Mouse (Mus musculus): ENCODE results near the gene Tuba1a.
"Not testable (repeated sequence)": the region's sequence is repeated elsewhere in the genome, so short reads cannot be mapped to it uniquely, and the experiment has no call there.

The Tuba1a gene

GRCm38 (mm10) chr15:98923031-98923537 is 30.4 kb downstream of the Tuba1a start:
- DNase-seq: no peak

- DNase-seq: no peak
Observed at GRCm38 (mm10) chr15:98922581-98922980, 30.9 kb downstream of the Tuba1a start.

- no peak for DNase-seq
Observed at GRCm38 (mm10) chr15:98921510-98921909, 32.0 kb downstream of the Tuba1a start.

GRCm38 (mm10) chr15:98918499-98918895 is 35.0 kb downstream of the Tuba1a start:
- not testable (repeated sequence) for DNase-seq

GRCm38 (mm10) chr15:98917538-98918498 is 35.7 kb downstream of the Tuba1a start, which contains the start of gene Lmbr1l:
TSS of gene Lmbr1l (minus strand) at chr15:98918231.
- DNase-seq: peak; percentile 99

- no peak for DNase-seq
Observed at GRCm38 (mm10) chr15:98917091-98917490, 36.4 kb downstream of the Tuba1a start.

GRCm38 (mm10) chr15:98916016-98916415 is 37.5 kb downstream of the Tuba1a start:
- DNase-seq: no peak

GRCm38 (mm10) chr15:98914903-98915302 is 38.6 kb downstream of the Tuba1a start:
- no peak for DNase-seq

- DNase-seq: no peak
Observed at GRCm38 (mm10) chr15:98904692-98905091, 48.8 kb downstream of the Tuba1a start.

- DNase-seq: no peak
Observed at GRCm38 (mm10) chr15:98902600-98902999, 50.9 kb downstream of the Tuba1a start.

- no peak for DNase-seq
Observed at GRCm38 (mm10) chr15:98901530-98901929, 52.0 kb downstream of the Tuba1a start.

All from right cerebral cortex, adult 18-20 months (tissue).